Mouse (Mus musculus) forebrain, embryonic 11.5 days (tissue): ENCODE data around the gene Foxred1. TPM values are rescaled to one million over a fixed set of nuclear protein-coding genes. Genes with fewer than 3 reads are reported as not detected.

Source experiments
- ATAC-seq: fragments of 200-750 bp; cut with Nextera tagmentation; replicated peaks from 2 replicates; pipeline ENCODE4 v1.8.0; 2017; ENCODE audit warnings: moderate TSS enrichment; ENCODE audit not compliant: low FRiP score
- DNase-seq: peaks from one replicate; pipeline ENCODE4 v3.0.0-alpha.2; 2017; ENCODE audit warnings: low spot score
- H3K27ac ChIP-seq: fragments of 300-500 bp; sonication (generic); 2 replicates; pipeline ENCODE4 v1.5.1; 2014; ENCODE audit warnings: low read depth, low read length
- H3K27me3 ChIP-seq: fragments of 300-500 bp; sonication (generic); 2 replicates; pipeline ENCODE4 v1.6.1; 2014; ENCODE audit warnings: mild to moderate bottlenecking, low read length, mixed read lengths; ENCODE audit not compliant: control insufficient read depth, insufficient read depth
- H3K36me3 ChIP-seq: fragments of 300-500 bp; sonication (generic); 2 replicates; pipeline ENCODE4 v1.6.1; 2014; ENCODE audit warnings: mild to moderate bottlenecking, low read length, moderate library complexity, mixed read lengths; ENCODE audit not compliant: control insufficient read depth, insufficient read depth
- H3K4me1 ChIP-seq: fragments of 300-500 bp; sonication (generic); replicated peaks from 2 replicates; pipeline ENCODE4 v1.6.1; 2014; ENCODE audit warnings: low read length, mixed read lengths; ENCODE audit not compliant: control insufficient read depth, insufficient read depth
- H3K4me2 ChIP-seq: fragments of 300-500 bp; sonication (generic); 2 replicates; pipeline ENCODE4 v1.6.1; 2014; ENCODE audit warnings: low read depth, mild to moderate bottlenecking, low read length, moderate library complexity, mixed read lengths; ENCODE audit not compliant: severe bottlenecking
- H3K4me3 ChIP-seq: fragments of 300-500 bp; sonication (generic); 2 replicates; pipeline ENCODE4 v1.5.1; 2014; ENCODE audit warnings: low read depth, low read length
- H3K9ac ChIP-seq: fragments of 300-500 bp; sonication (generic); 2 replicates; pipeline ENCODE4 v1.6.1; 2014; ENCODE audit warnings: low read length
- H3K9me3 ChIP-seq: fragments of 300-500 bp; sonication (generic); 2 replicates; pipeline ENCODE4 v1.6.1; 2016; ENCODE audit warnings: low read length, mixed read lengths; ENCODE audit not compliant: control insufficient read depth
- WGBS: fragments of 180-500 bp; shearing (Covaris S2); extraction: QIAGEN DNeasy Blood & Tissue Kit; methylation state at CpG from one replicate; pipeline ENCODE4 v1.1.7; 2014; 5-methylcytosine and 5-hydroxymethylcytosine counted together
- polyA plus RNA-seq: library from polyadenylated mRNA; unstranded; fragments of >200 nt; fragmentation: Nextera tagmentation; extraction: Ambion mirVana; gene quantifications from 2 replicates; pipeline ENCODE4 v1.2.1, GENCODE M21; 2014

The Foxred1 gene
- polyA plus RNA-seq, 1 experiment from 2014 or later, result 49.2 TPM

DNA sequence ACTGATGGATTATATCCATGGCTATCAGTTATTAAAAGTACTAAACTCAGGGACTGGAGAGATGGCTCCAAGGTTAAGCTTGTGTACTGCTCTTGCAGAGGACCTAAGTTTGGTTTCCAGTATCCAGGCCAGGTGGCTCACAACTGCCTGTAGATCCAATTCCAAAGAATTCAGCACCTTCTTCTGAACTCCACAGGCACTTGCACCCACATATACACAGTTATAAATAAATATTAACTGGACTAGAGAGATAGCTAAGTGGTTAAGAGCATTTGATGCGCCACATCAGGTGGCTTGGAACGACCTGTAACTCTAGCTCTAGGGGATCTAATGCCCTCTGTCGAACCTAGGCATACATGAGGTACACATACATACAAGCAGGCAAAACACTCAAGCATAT lies 17.8 kb upstream of the Foxred1 start:
- peaks cover 3% of the 10 kb centered on the region; the same call in 1 of the 2 replicates for H3K36me3 ChIP-seq

DNA sequence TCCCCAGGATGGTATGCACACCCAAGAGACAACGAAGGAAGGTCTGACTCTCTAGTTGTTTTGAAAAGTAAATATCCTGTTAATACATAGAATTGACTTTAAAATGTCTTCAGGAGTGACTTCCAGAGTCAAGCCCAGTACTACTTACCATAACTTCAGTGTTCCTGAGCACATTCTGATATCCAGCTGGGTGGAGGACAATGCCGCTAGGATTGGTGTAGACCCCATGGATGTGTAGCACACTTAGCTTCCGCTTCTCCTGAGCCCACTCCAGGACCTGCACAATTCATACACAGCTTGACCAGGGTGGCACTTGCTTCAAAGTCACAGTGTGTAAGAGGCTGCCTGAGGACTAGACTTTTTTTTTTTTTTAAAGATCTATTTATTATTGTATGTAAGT lies 12.6 kb upstream of the Foxred1 start:
- ATAC-seq (no peak), DNase-seq (no peak)
- Histone ChIP-seq H3K9me3 (no peaks in the 10 kb centered on the region), H3K27me3 (no peaks in the 10 kb centered on the region), H3K9ac (no peak overlapping the region), H3K4me2 (no peak overlapping the region), H3K27ac (no peak overlapping the region), H3K4me1 (no peaks in the 10 kb centered on the region), H3K36me3 (peaks cover 8% of the 10 kb centered on the region; the same call in 1 of the 2 replicates), H3K4me3 (no peak overlapping the region)
- 93% methylated on average over 3 of the region's 3 CpGs for WGBS

More for the DNA sequence above, 17.8 kb upstream of the Foxred1 start:
- H3K4me2 ChIP-seq, result no peak overlapping the region
- no peaks in the 10 kb centered on the region for H3K9me3 ChIP-seq
- DNase-seq (no peak), ATAC-seq (no peak)
- WGBS, result 90% methylated on average over 3 of the region's 3 CpGs
- no peak overlapping the region for H3K9ac ChIP-seq
- no peaks in the 10 kb centered on the region for H3K4me1 ChIP-seq
- H3K27ac ChIP-seq, result no peak overlapping the region
- H3K27me3 ChIP-seq, result no peaks in the 10 kb centered on the region
- no peak overlapping the region for H3K4me3 ChIP-seq

DNA sequence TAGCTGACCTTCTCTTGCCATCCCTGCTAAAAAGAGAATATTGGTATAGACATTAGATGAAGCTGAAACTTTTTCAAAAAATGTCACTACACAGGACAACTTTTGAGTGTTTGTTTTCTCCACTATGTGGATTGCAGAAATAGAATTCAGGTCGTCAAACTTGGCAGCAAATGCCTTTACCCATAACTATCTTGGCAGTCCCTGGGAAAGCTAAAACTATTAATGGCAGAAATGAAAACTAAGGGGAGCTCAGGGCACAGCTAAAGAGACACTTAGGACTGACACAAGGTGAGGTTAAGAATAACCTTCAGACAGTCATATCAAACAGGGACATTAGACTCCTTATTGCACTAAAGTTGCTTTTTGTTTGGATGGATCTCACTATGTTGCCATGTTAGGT lies 7.1 kb upstream of the Foxred1 start:
- WGBS, result 85% methylated on average over 1 of the region's 1 CpGs
- Histone ChIP-seq H3K9ac (no peak overlapping the region), H3K4me3 (no peak overlapping the region), H3K27ac (no peak overlapping the region), H3K4me2 (no peak overlapping the region), H3K36me3 (peaks cover 24% of the 10 kb centered on the region), H3K9me3 (no peaks in the 10 kb centered on the region), H3K27me3 (no peaks in the 10 kb centered on the region), H3K4me1 (no peaks in the 10 kb centered on the region)
- DNase-seq (no peak), ATAC-seq (no peak)

DNA sequence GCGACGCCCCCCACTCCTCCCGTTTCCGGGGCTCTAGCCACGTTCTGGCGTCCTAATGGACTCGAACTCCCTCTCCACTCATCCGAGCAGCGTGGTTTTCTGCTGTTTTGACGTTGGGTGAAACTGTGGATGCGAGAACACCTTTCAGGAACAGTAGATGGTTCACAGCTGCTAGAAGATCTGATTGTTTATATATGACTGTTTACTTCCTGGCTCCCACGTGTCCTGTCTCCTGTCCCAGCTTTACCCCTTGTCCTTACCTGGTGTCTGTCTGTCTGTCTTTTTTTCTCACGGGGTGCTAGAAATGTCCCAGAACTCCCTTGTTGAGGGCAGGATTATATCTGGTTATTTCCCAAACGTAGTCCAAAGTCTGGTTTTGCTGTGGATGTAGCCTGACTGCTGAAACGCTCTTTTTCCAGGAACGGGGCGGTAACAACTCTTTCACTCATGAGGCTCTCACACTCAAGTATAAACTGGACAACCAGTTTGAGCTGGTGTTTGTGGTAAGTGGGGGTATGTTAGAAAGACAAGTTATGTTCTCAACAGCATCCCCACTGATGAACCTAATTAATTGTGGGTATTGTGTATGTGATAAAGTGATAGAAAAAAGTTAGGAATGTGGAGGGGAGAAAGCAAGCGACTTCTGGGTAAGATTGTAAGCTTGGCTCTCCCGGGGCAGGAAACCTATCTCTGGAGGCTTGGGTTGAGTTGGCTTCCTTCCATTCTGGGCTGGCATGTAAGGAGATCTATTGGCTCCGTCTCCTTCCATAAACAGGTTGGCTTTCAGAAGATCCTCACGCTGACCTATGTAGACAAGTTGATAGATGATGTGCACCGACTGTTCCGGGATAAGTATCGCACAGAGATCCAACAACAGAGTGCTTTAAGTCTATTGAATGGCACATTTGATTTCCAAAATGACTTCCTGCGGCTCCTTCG lies 987 bp upstream of the Foxred1 start:
- Histone ChIP-seq H3K9me3 (no peaks in the 10 kb centered on the region), H3K27me3 (no peaks in the 10 kb centered on the region), H3K4me1 (peaks cover 3% of the 10 kb centered on the region; the same call in 1 of the 2 replicates), H3K27ac (no peak overlapping the region), H3K4me2 (peak overlapping the region; percentile 54), H3K4me3 (peak overlapping the region; percentile 81), H3K9ac (peak overlapping the region; percentile 82), H3K36me3 (peaks cover 13% of the 10 kb centered on the region; the same call in 1 of the 2 replicates)
- WGBS, result 37% methylated on average over 26 of the region's 26 CpGs
- DNase-seq (no peak), ATAC-seq (peak; percentile 6; the same call in 1 of the 2 replicates)

DNA sequence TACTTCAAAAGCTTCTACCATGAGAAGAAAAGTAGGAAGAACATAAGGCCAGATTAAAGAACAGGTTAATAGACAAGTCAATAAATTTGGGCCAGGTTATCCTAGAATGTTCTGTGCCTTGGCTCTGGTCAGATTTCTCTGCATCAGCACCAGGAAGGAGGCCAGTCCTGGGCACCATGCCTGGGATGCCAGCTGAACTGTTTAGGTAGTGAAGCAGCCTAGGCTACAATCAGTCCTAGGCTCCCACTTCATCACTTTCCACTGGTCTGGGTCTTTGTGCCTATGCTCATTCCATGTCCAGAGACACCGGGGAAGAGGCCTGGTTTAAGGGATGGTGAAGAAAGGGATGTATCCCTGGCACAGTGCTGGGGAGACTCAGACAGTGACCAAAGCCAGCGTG lies 6.4 kb downstream of the Foxred1 start:
- Histone ChIP-seq H3K36me3 (peaks cover 5% of the 10 kb centered on the region; the same call in 1 of the 2 replicates), H3K27ac (no peak overlapping the region), H3K9me3 (no peaks in the 10 kb centered on the region), H3K9ac (no peak overlapping the region), H3K4me2 (no peak overlapping the region), H3K27me3 (no peaks in the 10 kb centered on the region), H3K4me3 (no peak overlapping the region), H3K4me1 (no peaks in the 10 kb centered on the region; the same call in 1 of the 2 replicates)
- DNase-seq, result no peak
- no peak for ATAC-seq
- 96% methylated on average over 2 of the region's 2 CpGs for WGBS

- no peak for DNase-seq
- no peaks in the 10 kb centered on the region; the same call in 1 of the 2 replicates for H3K4me1 ChIP-seq
- no peaks in the 10 kb centered on the region for H3K27me3 ChIP-seq
- peaks cover 5% of the 10 kb centered on the region; the same call in 1 of the 2 replicates for H3K36me3 ChIP-seq
- no peak overlapping the region for H3K4me3 ChIP-seq
- ATAC-seq, result no peak
- H3K27ac ChIP-seq, result no peak overlapping the region
- 65% methylated on average over 3 of the region's 3 CpGs for WGBS
- H3K4me2 ChIP-seq, result no peak overlapping the region
- no peaks in the 10 kb centered on the region for H3K9me3 ChIP-seq
- no peak overlapping the region for H3K9ac ChIP-seq
Observed at GRCm38 (mm10) chr9:35203536-35203935, 7.3 kb downstream of the Foxred1 start.

GRCm38 (mm10) chr9:35200529-35201060 lies 10.3 kb downstream of the Foxred1 start:
- DNase-seq (no peak), ATAC-seq (no peak)
- Histone ChIP-seq H3K4me3 (peak overlapping the region; percentile 63; the same call in 1 of the 2 replicates), H3K9me3 (no peaks in the 10 kb centered on the region), H3K27me3 (no peaks in the 10 kb centered on the region), H3K4me1 (no peaks in the 10 kb centered on the region; the same call in 1 of the 2 replicates), H3K9ac (no peak overlapping the region; the same call in 1 of the 2 replicates), H3K36me3 (no peaks in the 10 kb centered on the region), H3K4me2 (peak overlapping the region; percentile 79; the same call in 1 of the 2 replicates), H3K27ac (no peak overlapping the region)
- 73% methylated on average over 9 of the region's 9 CpGs for WGBS

DNA sequence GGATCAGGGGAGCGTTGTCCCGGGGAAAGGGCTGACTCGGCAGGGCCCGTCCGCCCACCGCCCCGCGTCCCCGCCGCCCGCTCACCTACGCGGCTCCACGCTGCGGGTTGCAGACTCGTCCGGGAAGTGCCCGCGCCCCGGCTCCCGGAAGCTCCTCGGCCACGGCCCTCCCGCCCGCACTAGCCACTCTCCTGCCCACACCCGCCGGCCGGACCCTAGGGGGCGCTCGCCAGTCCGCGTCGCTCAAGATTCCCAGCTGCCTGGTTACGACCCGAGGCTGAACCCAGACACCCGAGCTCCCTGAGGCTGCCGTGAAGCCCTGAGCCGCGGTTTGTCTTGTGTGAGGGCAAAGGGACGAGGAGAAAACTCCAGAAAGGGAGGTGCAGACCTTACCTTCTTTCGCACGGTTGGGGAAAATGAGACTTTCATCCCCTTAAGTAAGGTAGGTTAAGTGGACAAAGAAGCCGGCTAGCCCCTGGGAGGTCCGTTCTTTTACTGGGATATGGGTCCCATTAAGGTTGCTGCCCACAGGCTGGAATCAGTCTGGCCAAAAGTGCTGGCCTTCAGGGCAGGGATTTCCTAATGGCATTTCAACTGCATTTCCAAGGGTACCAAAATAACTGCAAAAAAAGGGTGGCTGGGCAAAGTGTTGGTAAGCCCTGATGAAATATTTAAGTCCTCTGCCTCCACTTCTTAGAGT lies 10.9 kb downstream of the Foxred1 start, which contains the start of the genes Srpr and Tirap:
TSS of gene Srpr (plus strand) at position 404 of the 700 bp plus-strand sequence.
TSS of gene Tirap (minus strand) at position 520 of the 700 bp plus-strand sequence.
- Histone ChIP-seq H3K4me2 (peak within 1 kb of the TSS; percentile 79), H3K4me3 (peak within 1 kb of the TSS; percentile 63), H3K27me3 (no peaks in the 10 kb centered on the region), H3K4me1 (no peaks in the 10 kb centered on the region; the same call in 1 of the 2 replicates), H3K9me3 (no peaks in the 10 kb centered on the region), H3K9ac (peak within 1 kb of the TSS; percentile 78), H3K36me3 (no peaks in the 10 kb centered on the region), H3K27ac (no peak within 1 kb of the TSS)
- peak; percentile 96 for ATAC-seq
- under 1% methylated on average over 44 of the region's 44 CpGs for WGBS
- peak; percentile 98 for DNase-seq
